Mouse (Mus musculus): ENCODE results near the gene Sugp2.

DNA sequence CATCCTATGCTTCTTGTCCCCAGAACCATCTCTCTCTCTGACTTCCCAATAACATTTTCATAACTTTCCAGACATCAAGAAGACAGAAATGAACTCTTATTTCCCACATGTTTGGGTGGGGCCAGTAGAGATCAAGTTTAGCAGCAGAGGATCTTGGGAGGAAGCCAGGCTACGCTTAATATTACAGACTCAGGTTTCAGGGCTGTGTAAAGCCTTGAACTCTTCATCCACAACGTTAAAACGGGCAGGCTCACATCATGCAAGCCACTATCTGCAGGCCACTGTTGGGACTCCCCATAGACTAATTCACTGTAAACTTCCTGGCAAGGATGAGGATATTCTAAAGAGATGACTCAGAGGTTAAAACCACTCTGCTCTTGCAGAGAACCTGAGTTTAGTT lies 19.6 kb upstream of the Sugp2 start:
- TF ChIP-seq CTCF (conservative IDR thresholded peaks at IDR 0.05; ENCODE audit: low read length), result no peak
- no peak for TF ChIP-seq POU5F1 (IDR thresholded peaks at IDR 0.05; ENCODE audit: borderline replicate concordance, low read length)

Measured in E14TG2a.4 (cell line).